Mouse (Mus musculus): ENCODE measurements around the gene Tfap2d.

- TF ChIP-seq CEBPB (IDR thresholded peaks at IDR 0.05; ENCODE audit: insufficient read depth, poor library complexity, severe bottlenecking) = no peak
- TF ChIP-seq POLR2A (IDR thresholded peaks at IDR 0.05; ENCODE audit: insufficient read length, low read depth) = no peak
- no peak for TF ChIP-seq USF1 (IDR thresholded peaks at IDR 0.05; ENCODE audit: low read depth)
- TF ChIP-seq MYOG (IDR thresholded peaks at IDR 0.05; ENCODE audit: control insufficient read depth in 1 of 3, insufficient read depth in 1 of 3, insufficient read length in 2 of 3, low read depth in 2 of 3) = no peak
- TF ChIP-seq E2F4 (IDR thresholded peaks at IDR 0.05; ENCODE audit: insufficient read depth) = no peak
Observed at GRCm38 (mm10) chr1:19212691-19213090, 109.9 kb downstream of the Tfap2d start.
